Mouse (Mus musculus): ENCODE data around the gene Rpap3. TPM values are rescaled to one million over a fixed set of nuclear protein-coding genes. Genes with fewer than 3 reads are reported as not detected.
"Not testable (repeated sequence)": the region's sequence is repeated elsewhere in the genome, so short reads cannot be mapped to it uniquely, and the experiment has no call there.

The Rpap3 gene
- polyA plus RNA-seq, 1 experiment, result 22.4 TPM

- Histone ChIP-seq H3K4me1 (ENCODE audit: control insufficient read depth, insufficient read depth, low read length) (no peaks in the 10 kb centered on the region), H3K4me3 (ENCODE audit: insufficient read depth, low read length) (no peak overlapping the region), H3K27ac (ENCODE audit: insufficient read depth, low read length) (no peak overlapping the region)
- no peak for TF ChIP-seq POLR2A (IDR thresholded peaks at IDR 0.05; ENCODE audit: low read depth, low read length)
- TF ChIP-seq CTCF (IDR thresholded peaks at IDR 0.05; ENCODE audit: borderline replicate concordance, insufficient read depth, low read length), result no peak
These were observed 28.3 kb downstream of the Rpap3 start for GRCm38 (mm10) chr15:97677341-97677740.

DNA sequence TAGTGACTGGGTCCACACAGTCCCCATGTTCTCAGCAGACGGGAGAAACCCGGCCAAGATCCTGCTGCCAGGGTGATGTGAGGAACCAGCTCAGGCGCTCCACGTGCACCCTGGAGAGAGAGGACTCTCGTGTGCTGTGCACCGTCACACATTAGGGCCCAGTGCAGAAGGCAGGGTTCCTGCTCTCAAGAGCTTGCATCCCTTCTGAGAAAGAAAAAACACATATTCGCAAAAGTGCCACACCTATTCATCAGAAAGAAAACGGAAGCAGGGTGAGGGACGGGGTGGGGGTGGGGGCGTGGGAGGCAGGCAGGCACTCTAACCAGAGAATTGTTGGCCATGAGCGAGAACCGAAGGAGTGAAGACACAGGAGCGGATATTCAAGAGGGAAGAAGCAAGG is 29.7 kb downstream of the Rpap3 start:
- TF ChIP-seq POLR2A (IDR thresholded peaks at IDR 0.05; ENCODE audit: low read depth, low read length), result no peak
- H3K4me3 ChIP-seq (ENCODE audit: insufficient read depth, low read length), result no peak overlapping the region
- H3K27ac ChIP-seq (ENCODE audit: insufficient read depth, low read length), result no peak overlapping the region
- no peaks in the 10 kb centered on the region for H3K4me1 ChIP-seq (ENCODE audit: control insufficient read depth, insufficient read depth, low read length)

GRCm38 (mm10) chr15:97674423-97674822 is 31.2 kb downstream of the Rpap3 start:
- no peak overlapping the region for H3K27ac ChIP-seq (ENCODE audit: insufficient read depth, low read length)
- no peaks in the 10 kb centered on the region for H3K4me1 ChIP-seq (ENCODE audit: control insufficient read depth, insufficient read depth, low read length)
- H3K4me3 ChIP-seq (ENCODE audit: insufficient read depth, low read length), result no peak overlapping the region
- TF ChIP-seq POLR2A (IDR thresholded peaks at IDR 0.05; ENCODE audit: low read depth, low read length) (no peak), CTCF (IDR thresholded peaks at IDR 0.05; ENCODE audit: borderline replicate concordance, insufficient read depth, low read length) (no peak)

- TF ChIP-seq CTCF (IDR thresholded peaks at IDR 0.05; ENCODE audit: borderline replicate concordance, insufficient read depth, low read length) (no peak), POLR2A (IDR thresholded peaks at IDR 0.05; ENCODE audit: low read depth, low read length) (no peak)
- no peaks in the 10 kb centered on the region for H3K4me1 ChIP-seq (ENCODE audit: control insufficient read depth, insufficient read depth, low read length)
- H3K4me3 ChIP-seq (ENCODE audit: insufficient read depth, low read length), result no peak overlapping the region
- no peak overlapping the region for H3K27ac ChIP-seq (ENCODE audit: insufficient read depth, low read length)
These were observed 32.2 kb downstream of the Rpap3 start for GRCm38 (mm10) chr15:97673256-97674000.

- no peak for TF ChIP-seq POLR2A (IDR thresholded peaks at IDR 0.05; ENCODE audit: low read depth, low read length)
- TF ChIP-seq CTCF (IDR thresholded peaks at IDR 0.05; ENCODE audit: borderline replicate concordance, insufficient read depth, low read length), result no peak
- no peaks in the 10 kb centered on the region for H3K4me1 ChIP-seq (ENCODE audit: control insufficient read depth, insufficient read depth, low read length)
- no peak overlapping the region for H3K4me3 ChIP-seq (ENCODE audit: insufficient read depth, low read length)
- H3K27ac ChIP-seq (ENCODE audit: insufficient read depth, low read length), result no peak overlapping the region
These were observed 33.3 kb downstream of the Rpap3 start for GRCm38 (mm10) chr15:97672211-97672765.

- TF ChIP-seq CTCF (IDR thresholded peaks at IDR 0.05; ENCODE audit: borderline replicate concordance, insufficient read depth, low read length), result no peak
- no peak for TF ChIP-seq POLR2A (IDR thresholded peaks at IDR 0.05; ENCODE audit: low read depth, low read length)
These were observed 35.1 kb downstream of the Rpap3 start for GRCm38 (mm10) chr15:97670554-97670953.

GRCm38 (mm10) chr15:97668158-97668877 is 37.3 kb downstream of the Rpap3 start:
- H3K27ac ChIP-seq (ENCODE audit: insufficient read depth, low read length); H3K4me3 ChIP-seq (ENCODE audit: insufficient read depth, low read length); H3K4me1 ChIP-seq (ENCODE audit: control insufficient read depth, insufficient read depth, low read length): not testable (repeated sequence)

More at GRCm38 (mm10) chr15:97670554-97670953, 35.1 kb downstream of the Rpap3 start:
- Histone ChIP-seq H3K4me3 (ENCODE audit: insufficient read depth, low read length) (no peak overlapping the region), H3K27ac (ENCODE audit: insufficient read depth, low read length) (no peak overlapping the region), H3K4me1 (ENCODE audit: control insufficient read depth, insufficient read depth, low read length) (no peaks in the 10 kb centered on the region)

DNA sequence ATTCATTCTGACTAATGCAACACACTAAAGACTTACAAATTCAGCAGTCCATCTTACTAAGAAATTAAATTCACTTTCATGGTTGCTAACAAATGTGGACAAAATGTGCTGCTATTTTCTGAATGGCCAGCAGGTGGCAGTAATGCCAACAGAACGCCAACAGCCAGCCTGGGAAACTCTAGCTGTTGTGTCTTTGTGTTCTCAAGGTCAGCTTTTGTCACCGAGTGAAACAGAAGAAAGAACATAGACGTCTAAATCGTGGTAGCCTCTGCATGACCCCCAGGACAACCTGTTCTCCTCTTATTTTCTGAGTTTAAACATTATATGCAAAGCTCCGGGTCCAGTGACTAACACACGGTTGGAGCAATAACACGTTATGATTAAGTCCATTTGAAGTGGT is 38.2 kb downstream of the Rpap3 start:
- H3K4me1 ChIP-seq (ENCODE audit: control insufficient read depth, insufficient read depth, low read length), result no peaks in the 10 kb centered on the region
- TF ChIP-seq CTCF (IDR thresholded peaks at IDR 0.05; ENCODE audit: borderline replicate concordance, insufficient read depth, low read length) (no peak), POLR2A (IDR thresholded peaks at IDR 0.05; ENCODE audit: low read depth, low read length) (no peak)
- no peak overlapping the region for H3K27ac ChIP-seq (ENCODE audit: insufficient read depth, low read length)
- no peak overlapping the region for H3K4me3 ChIP-seq (ENCODE audit: insufficient read depth, low read length)

GRCm38 (mm10) chr15:97666457-97666770 is 39.2 kb downstream of the Rpap3 start:
- H3K4me3 ChIP-seq (ENCODE audit: insufficient read depth, low read length), result no peak overlapping the region
- no peak overlapping the region for H3K27ac ChIP-seq (ENCODE audit: insufficient read depth, low read length)
- H3K4me1 ChIP-seq (ENCODE audit: control insufficient read depth, insufficient read depth, low read length), result no peaks in the 10 kb centered on the region
- TF ChIP-seq CTCF (IDR thresholded peaks at IDR 0.05; ENCODE audit: borderline replicate concordance, insufficient read depth, low read length) (no peak), POLR2A (IDR thresholded peaks at IDR 0.05; ENCODE audit: low read depth, low read length) (no peak)

GRCm38 (mm10) chr15:97665770-97666456 is 39.7 kb downstream of the Rpap3 start:
- no peak for TF ChIP-seq POLR2A (IDR thresholded peaks at IDR 0.05; ENCODE audit: low read depth, low read length)
- TF ChIP-seq CTCF (IDR thresholded peaks at IDR 0.05; ENCODE audit: borderline replicate concordance, insufficient read depth, low read length), result no peak
- Histone ChIP-seq H3K27ac (ENCODE audit: insufficient read depth, low read length) (no peak overlapping the region), H3K4me1 (ENCODE audit: control insufficient read depth, insufficient read depth, low read length) (no peaks in the 10 kb centered on the region), H3K4me3 (ENCODE audit: insufficient read depth, low read length) (no peak overlapping the region)
